Mouse (Mus musculus) neural tube, embryonic 14.5 days (tissue): ENCODE results near the gene Dab1. TPM values are rescaled to one million over a fixed set of nuclear protein-coding genes. Genes with fewer than 3 reads are reported as not detected.

ENCODE experiments used
- ATAC-seq: fragments of 200-750 bp; cut with Nextera tagmentation; 2 replicates; pipeline ENCODE4 v1.8.0; 2017; ENCODE audit warnings: low read depth, mild to moderate bottlenecking, moderate TSS enrichment, moderate library complexity
- H3K27ac ChIP-seq: fragments of 300-500 bp; sonication (generic); 2 replicates; pipeline ENCODE4 v1.5.1; 2014; ENCODE audit warnings: low read depth, mild to moderate bottlenecking, control low read depth, low read length, moderate library complexity, mixed read lengths
- H3K27me3 ChIP-seq: fragments of 300-500 bp; sonication (generic); 2 replicates; pipeline ENCODE4 v1.6.1; 2014; ENCODE audit warnings: low read length; ENCODE audit not compliant: control insufficient read depth, insufficient read depth
- H3K36me3 ChIP-seq: fragments of 300-500 bp; sonication (generic); 2 replicates; pipeline ENCODE4 v1.6.1; 2014; ENCODE audit warnings: low read length, mixed read lengths; ENCODE audit not compliant: control insufficient read depth, insufficient read depth
- H3K4me1 ChIP-seq: fragments of 300-500 bp; sonication (generic); 2 replicates; pipeline ENCODE4 v1.6.1; 2014; ENCODE audit warnings: low read length; ENCODE audit not compliant: control insufficient read depth, insufficient read depth
- H3K4me2 ChIP-seq: fragments of 300-500 bp; sonication (generic); 2 replicates; pipeline ENCODE4 v1.6.1; 2014; ENCODE audit warnings: mild to moderate bottlenecking, low read depth, low read length, control low read depth
- H3K4me3 ChIP-seq: fragments of 300-500 bp; sonication (generic); 2 replicates; pipeline ENCODE4 v1.5.1; 2014; ENCODE audit warnings: low read depth, low read length, control low read depth, mixed read lengths
- H3K9ac ChIP-seq: fragments of 300-500 bp; sonication (generic); replicated peaks from 2 replicates; pipeline ENCODE4 v1.6.1; 2014; ENCODE audit warnings: low read depth, mild to moderate bottlenecking, control low read depth, low read length, mixed read lengths
- H3K9me3 ChIP-seq: fragments of 300-500 bp; sonication (generic); 2 replicates; pipeline ENCODE4 v1.6.1; 2016; ENCODE audit warnings: low read length; ENCODE audit not compliant: control insufficient read depth
- WGBS: fragments of 180-500 bp; shearing (Covaris S2); extraction: QIAGEN DNeasy Blood & Tissue Kit; methylation state at CpG from one replicate; pipeline ENCODE4 v1.1.7; 2014; 5-methylcytosine and 5-hydroxymethylcytosine counted together
- polyA plus RNA-seq: library from polyadenylated mRNA; unstranded; fragments of >200 nt; fragmentation: Nextera tagmentation; extraction: Ambion mirVana; gene quantifications from 2 replicates; pipeline ENCODE4 v1.2.1, GENCODE M21; 2014

The Dab1 gene
- polyA plus RNA-seq, 1 experiment from 2014 or later = 58.0 TPM

GRCm38 (mm10) chr4:104456173-104456873 is 837.2 kb downstream of the Dab1 start:
- H3K27ac ChIP-seq = no peak overlapping the region
- H3K4me1 ChIP-seq = no peaks in the 10 kb centered on the region; the same call in 1 of the 2 replicates
- ATAC-seq = no peak
- H3K4me2 ChIP-seq = no peak overlapping the region
- no peak overlapping the region for H3K9ac ChIP-seq
- H3K36me3 ChIP-seq = no peaks in the 10 kb centered on the region
- H3K27me3 ChIP-seq = no peaks in the 10 kb centered on the region
- 85% methylated on average over 7 of the region's 7 CpGs for WGBS
- no peaks in the 10 kb centered on the region for H3K9me3 ChIP-seq
- no peak overlapping the region for H3K4me3 ChIP-seq

GRCm38 (mm10) chr4:104458726-104459125 is 839.6 kb downstream of the Dab1 start:
- Histone ChIP-seq H3K27ac (no peak overlapping the region), H3K9ac (no peak overlapping the region), H3K4me3 (no peak overlapping the region), H3K27me3 (no peaks in the 10 kb centered on the region), H3K9me3 (no peaks in the 10 kb centered on the region), H3K4me2 (no peak overlapping the region), H3K4me1 (no peaks in the 10 kb centered on the region; the same call in 1 of the 2 replicates), H3K36me3 (no peaks in the 10 kb centered on the region)
- WGBS = 33% methylated on average over 5 of the region's 5 CpGs
- no peak for ATAC-seq

- H3K9me3 ChIP-seq = no peaks in the 10 kb centered on the region
- no peak overlapping the region for H3K9ac ChIP-seq
- no peaks in the 10 kb centered on the region for H3K27me3 ChIP-seq
- no peak overlapping the region for H3K27ac ChIP-seq
- H3K36me3 ChIP-seq = no peaks in the 10 kb centered on the region
- WGBS = 57% methylated on average over 12 of the region's 12 CpGs
- no peak overlapping the region for H3K4me3 ChIP-seq
- H3K4me1 ChIP-seq = no peaks in the 10 kb centered on the region; the same call in 1 of the 2 replicates
- ATAC-seq = 0 out of 2 replicates have a peak, but pooled peaks have one; percentile 9
- H3K4me2 ChIP-seq = no peak overlapping the region
Observed at GRCm38 (mm10) chr4:104461106-104462011, 842.2 kb downstream of the Dab1 start.

- H3K4me3 ChIP-seq = no peak overlapping the region
- no peak overlapping the region for H3K4me2 ChIP-seq
- no peaks in the 10 kb centered on the region for H3K27me3 ChIP-seq
- H3K4me1 ChIP-seq = no peaks in the 10 kb centered on the region; the same call in 1 of the 2 replicates
- ATAC-seq = no peak
- H3K27ac ChIP-seq = no peak overlapping the region
- H3K9me3 ChIP-seq = no peaks in the 10 kb centered on the region
- 68% methylated on average over 11 of the region's 11 CpGs for WGBS
- no peak overlapping the region for H3K9ac ChIP-seq
- H3K36me3 ChIP-seq = no peaks in the 10 kb centered on the region
Observed at GRCm38 (mm10) chr4:104462932-104463780, 844.0 kb downstream of the Dab1 start.

- H3K4me3 ChIP-seq = no peak overlapping the region
- no peaks in the 10 kb centered on the region for H3K36me3 ChIP-seq
- no peaks in the 10 kb centered on the region; the same call in 1 of the 2 replicates for H3K4me1 ChIP-seq
- no peak overlapping the region for H3K27ac ChIP-seq
- 73% methylated on average over 7 of the region's 7 CpGs for WGBS
- H3K9ac ChIP-seq = no peak overlapping the region
- H3K9me3 ChIP-seq = no peaks in the 10 kb centered on the region
- H3K27me3 ChIP-seq = no peaks in the 10 kb centered on the region
- no peak overlapping the region for H3K4me2 ChIP-seq
- ATAC-seq = no peak
Observed at GRCm38 (mm10) chr4:104463781-104464170, 844.6 kb downstream of the Dab1 start.

GRCm38 (mm10) chr4:104465594-104465993 is 846.4 kb downstream of the Dab1 start:
- no peaks in the 10 kb centered on the region; the same call in 1 of the 2 replicates for H3K4me1 ChIP-seq
- no peak for ATAC-seq
- 100% methylated on average over 1 of the region's 1 CpGs for WGBS

GRCm38 (mm10) chr4:104468666-104469065 is 849.5 kb downstream of the Dab1 start:
- no peaks in the 10 kb centered on the region for H3K36me3 ChIP-seq
- no peaks in the 10 kb centered on the region; the same call in 1 of the 2 replicates for H3K4me1 ChIP-seq
- no peaks in the 10 kb centered on the region for H3K9me3 ChIP-seq
- no peak overlapping the region for H3K4me2 ChIP-seq
- no peak overlapping the region for H3K9ac ChIP-seq
- no peak for ATAC-seq
- 93% methylated on average over 3 of the region's 3 CpGs for WGBS
- H3K27me3 ChIP-seq = no peaks in the 10 kb centered on the region
- no peak overlapping the region for H3K27ac ChIP-seq
- no peak overlapping the region for H3K4me3 ChIP-seq

More at GRCm38 (mm10) chr4:104465594-104465993, 846.4 kb downstream of the Dab1 start:
- Histone ChIP-seq H3K4me3 (no peak overlapping the region), H3K27ac (no peak overlapping the region), H3K36me3 (no peaks in the 10 kb centered on the region), H3K9me3 (no peaks in the 10 kb centered on the region), H3K4me2 (no peak overlapping the region), H3K9ac (no peak overlapping the region), H3K27me3 (no peaks in the 10 kb centered on the region)

GRCm38 (mm10) chr4:104472915-104473314 is 853.8 kb downstream of the Dab1 start:
- Histone ChIP-seq H3K4me2 (no peak overlapping the region), H3K9ac (no peak overlapping the region), H3K27me3 (no peaks in the 10 kb centered on the region), H3K9me3 (no peaks in the 10 kb centered on the region), H3K4me1 (no peaks in the 10 kb centered on the region), H3K27ac (no peak overlapping the region), H3K4me3 (no peak overlapping the region), H3K36me3 (no peaks in the 10 kb centered on the region)
- 73% methylated on average over 4 of the region's 4 CpGs for WGBS
- ATAC-seq = no peak
